Mouse (Mus musculus) brain, adult 2 months (tissue): ENCODE results near the gene Purb.

Experiments used
- DNase-seq: peaks from one replicate; pipeline ENCODE4 v3.0.0; 2011; ENCODE audit warnings: low read depth, low spot score

Gene Purb

DNA sequence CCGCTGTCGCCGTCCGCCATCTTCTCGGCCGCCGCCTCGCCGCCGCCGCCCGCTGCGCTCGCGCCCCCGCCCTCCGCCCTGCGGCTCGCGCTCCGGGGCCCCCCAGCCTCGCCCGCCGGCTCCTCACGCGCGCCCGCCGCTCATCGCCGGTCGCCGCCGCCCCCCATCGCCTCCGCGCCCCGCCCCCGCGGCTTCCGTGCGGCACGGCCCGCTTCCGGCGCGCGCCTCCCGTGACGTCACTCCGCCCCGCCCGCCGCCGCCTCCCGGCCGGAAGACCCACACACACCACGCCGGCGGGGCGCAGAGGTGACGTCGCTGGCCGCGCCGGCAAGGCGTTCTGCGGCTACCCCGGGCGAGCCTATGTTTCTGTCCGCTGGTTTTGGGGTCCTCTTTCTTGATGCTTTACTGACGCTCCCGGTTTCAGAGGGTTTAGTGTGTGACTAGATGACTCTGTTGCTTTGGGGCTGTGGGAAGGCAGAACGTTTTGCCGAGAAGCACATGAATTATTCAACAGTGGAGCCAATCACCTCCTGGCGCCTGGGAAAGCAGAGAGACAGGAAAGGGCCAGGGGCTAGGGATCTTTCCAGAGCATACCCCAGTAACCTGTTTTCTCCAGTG lies at the start of gene Purb:
Purb (minus strand) TSS at position 51 of the 618 bp plus-strand sequence.
- peak; percentile 95 for DNase-seq

DNA sequence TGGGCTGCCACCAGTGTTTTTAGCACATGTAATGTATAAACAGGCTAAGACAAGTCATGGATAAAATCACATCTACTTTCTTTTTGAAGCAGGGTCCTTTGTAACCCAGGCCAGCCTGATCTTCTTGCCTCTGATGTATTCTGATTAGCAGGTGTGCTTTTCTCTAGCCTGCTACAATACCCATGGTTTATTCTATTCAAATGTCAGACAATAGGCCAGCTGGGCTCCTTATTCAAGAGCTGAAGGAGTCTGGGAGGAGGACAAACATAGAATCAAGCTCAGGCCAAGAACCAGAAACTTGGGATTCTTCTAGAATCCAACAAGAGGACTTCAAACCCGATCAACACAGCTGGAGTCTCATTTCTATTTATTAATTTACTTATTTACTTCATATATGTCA lies 49.5 kb upstream of the Purb start:
- no peak for DNase-seq

DNA sequence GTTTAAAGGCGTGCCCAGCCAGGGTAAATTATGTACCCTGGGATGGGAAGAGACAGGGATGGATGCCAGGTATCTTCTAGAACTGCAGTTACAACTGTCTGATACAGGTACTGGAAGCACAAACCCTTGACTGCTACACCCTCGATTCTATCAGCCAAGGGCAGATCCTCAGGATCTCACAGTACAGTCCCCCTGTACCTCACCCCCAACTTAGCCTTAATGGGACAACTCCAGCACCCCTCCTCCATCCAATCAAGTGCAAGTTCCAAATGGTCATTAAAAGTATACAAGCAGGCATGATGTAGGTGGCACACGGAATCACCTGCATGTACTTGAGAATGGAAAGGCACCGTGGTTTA lies 49.1 kb upstream of the Purb start:
- no peak for DNase-seq

- no peak for DNase-seq
These were observed 48.6 kb upstream of the Purb start for GRCm38 (mm10) chr11:6524165-6524879.

DNA sequence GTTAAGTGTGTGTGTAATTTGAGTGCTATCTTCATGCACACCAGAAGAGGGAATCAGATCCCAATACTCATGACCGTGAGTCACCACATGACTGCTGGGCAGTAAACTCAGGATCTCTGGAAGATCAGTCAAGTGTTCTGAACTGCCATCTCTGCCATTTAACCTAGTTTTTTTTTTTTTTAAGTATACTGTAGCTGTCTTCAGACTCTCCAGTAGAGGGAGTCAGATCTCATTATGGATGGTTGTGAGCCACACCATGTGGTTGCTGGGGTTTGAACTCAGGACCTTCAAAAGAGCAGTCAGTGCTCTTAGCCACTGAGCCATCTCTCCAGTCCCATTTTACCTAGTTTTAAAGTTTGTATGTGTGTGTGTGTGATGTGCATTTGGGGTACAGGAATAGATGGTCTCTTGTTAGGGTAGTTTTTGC lies 48.0 kb upstream of the Purb start:
- DNase-seq, result no peak

GRCm38 (mm10) chr11:6522782-6523525 lies 47.2 kb upstream of the Purb start:
- DNase-seq, result no peak

DNA sequence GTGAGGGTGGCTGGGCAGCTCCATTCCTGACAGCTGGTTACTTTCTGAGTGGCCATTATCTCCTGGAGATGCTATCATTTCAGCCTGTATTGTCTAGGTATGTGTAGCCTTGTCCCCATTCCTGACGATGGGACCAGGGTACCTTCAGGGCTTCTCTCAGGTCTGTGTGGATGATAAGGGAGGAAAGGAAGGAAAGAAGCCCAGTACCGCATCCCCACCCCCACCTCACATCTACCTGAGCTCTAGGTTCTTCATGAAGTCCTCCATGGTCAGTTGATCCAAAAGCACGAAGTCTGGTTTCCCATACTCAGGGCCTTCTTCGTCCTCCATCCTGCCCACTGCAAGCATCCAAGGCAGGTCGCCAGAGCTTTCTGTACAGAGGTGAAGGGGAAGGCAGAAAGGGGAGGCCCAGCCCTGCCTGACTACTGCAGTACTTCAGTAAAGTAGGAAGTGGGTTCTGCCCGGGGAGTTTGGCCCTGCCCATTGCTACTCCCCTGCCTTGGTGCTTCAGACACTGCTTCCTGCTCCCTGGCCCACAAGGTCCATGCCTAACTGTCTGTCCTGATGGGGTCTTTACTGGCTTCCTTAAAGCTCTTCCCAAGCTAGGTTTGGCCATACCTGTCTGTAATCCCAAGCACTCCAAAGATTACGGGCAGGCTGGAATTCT lies 44.9 kb upstream of the Purb start, which contains the start of gene Myo1g:
Myo1g (minus strand) TSS at position 459 of the 667 bp plus-strand sequence.
- peak; percentile 14 for DNase-seq

DNA sequence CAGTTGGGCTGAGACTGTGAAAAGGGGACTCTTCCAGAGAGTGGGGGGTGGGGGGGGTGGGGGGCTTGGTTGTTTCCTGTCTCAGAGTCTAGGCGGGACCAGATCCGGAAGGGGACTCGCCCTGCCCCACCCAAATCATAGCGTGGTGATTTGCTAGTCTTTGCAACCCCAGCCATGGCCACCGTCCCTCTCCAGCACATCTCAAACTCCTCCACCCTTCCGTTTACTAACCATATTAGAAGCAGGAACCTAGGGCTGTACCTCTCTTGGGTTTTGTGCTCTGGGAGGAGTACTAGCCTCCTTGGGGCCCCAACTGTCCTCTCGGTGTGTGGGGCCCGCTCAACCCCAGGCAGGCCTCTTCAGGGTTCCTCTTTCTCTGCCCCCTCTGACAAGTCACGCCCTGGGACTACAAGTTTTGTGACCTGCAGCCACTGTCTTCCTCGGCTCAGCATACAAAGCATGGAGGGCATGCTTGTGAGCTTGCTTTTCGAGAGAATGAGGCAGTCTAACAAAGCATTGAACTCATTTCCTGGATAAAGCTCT lies 43.8 kb upstream of the Purb start:
- no peak for DNase-seq

DNA sequence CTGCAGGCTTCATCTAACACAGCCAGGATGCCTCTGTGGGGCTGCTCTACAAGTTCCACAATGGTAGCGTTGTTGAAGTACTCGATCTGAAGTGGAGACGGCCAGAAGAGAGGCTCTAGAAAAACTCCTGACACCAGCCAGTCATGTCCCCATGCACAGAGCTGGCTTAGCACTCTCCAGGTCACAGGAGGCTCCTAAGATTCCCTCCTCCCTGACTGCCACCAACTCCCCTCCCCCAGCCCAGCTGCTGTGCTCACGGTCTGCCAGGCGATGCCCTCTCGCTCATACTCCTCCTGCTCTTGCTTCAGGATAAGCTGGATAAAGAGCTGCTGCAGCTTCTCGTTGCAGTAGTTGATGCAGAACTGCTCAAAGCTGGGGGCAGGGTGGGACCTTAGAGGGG lies 39.1 kb upstream of the Purb start:
- DNase-seq, result peak; percentile 54

DNA sequence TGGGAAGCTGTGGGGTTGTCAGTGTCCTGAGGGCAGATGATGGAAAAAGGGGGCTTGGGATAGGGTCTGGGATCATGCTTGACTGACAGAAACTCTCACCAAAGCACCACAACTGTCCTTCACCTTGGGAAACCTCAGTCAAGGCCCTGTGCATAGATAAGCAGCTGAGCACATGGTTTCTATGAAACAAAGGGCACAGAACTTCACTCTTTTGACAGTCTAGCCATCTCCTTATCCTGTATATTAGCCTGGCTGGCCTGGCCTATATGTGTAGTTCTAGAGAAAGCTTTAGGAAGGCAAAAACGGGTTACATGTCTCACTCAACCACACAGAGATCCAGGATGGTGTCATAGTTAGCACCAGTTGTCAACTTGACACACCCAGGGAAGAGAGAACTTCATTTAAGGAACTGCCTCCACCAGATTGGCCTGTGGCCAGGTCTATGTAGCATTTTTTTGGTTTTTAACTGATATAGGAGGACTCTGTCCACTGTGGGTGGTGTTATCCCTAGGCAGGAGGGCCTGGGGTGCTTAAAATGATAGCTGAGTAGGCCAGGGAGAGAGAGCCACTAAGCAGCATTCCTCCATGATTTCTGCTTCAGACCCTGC lies 32.7 kb upstream of the Purb start:
- no peak for DNase-seq

DNA sequence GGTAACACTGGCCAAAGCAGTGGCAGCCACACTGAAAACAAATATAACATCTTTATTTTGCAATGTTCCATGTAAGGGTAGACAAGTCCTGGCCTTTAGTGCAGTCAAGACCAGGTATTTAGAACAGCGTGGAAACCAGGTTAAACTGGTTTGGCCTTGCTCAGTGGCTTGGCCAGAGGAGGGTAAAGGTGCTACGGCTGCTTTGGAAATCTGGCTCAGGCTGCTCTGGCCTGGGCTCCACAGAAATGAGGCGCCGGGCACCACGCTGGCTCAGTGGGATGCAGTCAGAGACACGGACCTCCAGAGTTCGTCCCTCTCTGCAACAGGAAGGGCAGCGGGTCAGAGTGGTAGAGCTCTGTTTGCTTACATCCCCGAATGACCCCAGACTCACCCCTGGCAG lies 30.8 kb upstream of the Purb start:
- no peak for DNase-seq

DNA sequence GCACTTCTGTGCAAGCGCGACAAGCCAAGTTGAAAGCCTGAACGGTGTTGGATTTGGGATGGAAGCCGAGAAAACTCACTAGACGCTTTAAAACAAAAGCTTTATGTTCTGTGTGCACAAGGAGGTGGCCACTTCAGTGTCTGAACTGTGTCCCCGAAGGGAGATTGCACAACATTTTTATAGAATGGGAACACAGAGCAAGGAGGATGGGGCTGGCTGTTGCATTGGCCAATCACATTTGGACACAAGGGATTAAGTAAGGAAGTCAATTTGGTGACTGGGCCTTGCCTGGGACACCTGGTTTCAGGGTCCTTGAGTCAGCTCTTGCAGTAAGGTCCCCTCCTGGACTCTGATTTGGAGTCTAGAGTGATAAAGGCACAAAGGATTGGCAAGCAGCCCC lies 29.0 kb upstream of the Purb start:
- DNase-seq, result no peak

- peak; percentile 94 for DNase-seq
These were observed 28.5 kb upstream of the Purb start for GRCm38 (mm10) chr11:6504226-6504625.

GRCm38 (mm10) chr11:6502506-6502905 lies 26.8 kb upstream of the Purb start:
- DNase-seq, result no peak

GRCm38 (mm10) chr11:6497311-6497948 lies 21.7 kb upstream of the Purb start:
- DNase-seq, result peak; percentile 81

GRCm38 (mm10) chr11:6489691-6490503 lies 14.2 kb upstream of the Purb start:
- DNase-seq, result peak; percentile 75

- no peak for DNase-seq
These were observed 13.5 kb upstream of the Purb start for GRCm38 (mm10) chr11:6489257-6489656.

- DNase-seq, result no peak
These were observed 12.4 kb upstream of the Purb start for GRCm38 (mm10) chr11:6488041-6488684.

DNA sequence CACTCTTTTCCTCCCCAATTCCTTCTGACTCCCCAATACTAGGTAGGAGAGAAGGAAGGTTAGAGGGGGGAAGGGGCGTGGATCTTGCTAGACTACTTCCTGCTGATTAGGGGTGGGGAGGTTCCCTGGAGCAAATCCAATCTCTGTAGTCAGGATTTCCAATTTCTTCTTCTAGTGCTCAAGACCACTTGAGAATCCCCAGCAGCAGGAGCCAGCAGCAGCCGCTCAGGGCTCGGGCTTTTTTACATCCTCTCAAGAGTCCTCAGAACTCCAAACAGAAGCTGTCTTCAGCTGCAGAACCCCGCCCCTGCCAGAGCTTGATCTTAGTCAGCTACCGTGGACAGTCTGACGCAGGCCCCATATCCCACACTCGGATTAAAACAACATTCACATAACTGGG lies 11.8 kb upstream of the Purb start:
- DNase-seq, result no peak

- no peak for DNase-seq
These were observed 11.2 kb upstream of the Purb start for GRCm38 (mm10) chr11:6486916-6487315.
